Mouse (Mus musculus) Muller cell, postnatal 12 days (primary cell): ENCODE measurements around the gene AC124502.3.
"Not testable (repeated sequence)": the region's sequence is repeated elsewhere in the genome, so short reads cannot be mapped to it uniquely, and the experiment has no call there.

Experiments used
- DNase-seq: peaks from one replicate; pipeline ENCODE4 v3.0.0-alpha.2; 2015; ENCODE audit errors: inconsistent ontology term

The AC124502.3 gene

GRCm38 (mm10) chr19:5083961-5084833, 45.5 kb downstream of the AC124502.3 start:
- no peak for DNase-seq

- no peak for DNase-seq
Observed at GRCm38 (mm10) chr19:5084834-5085144, 46.1 kb downstream of the AC124502.3 start.

GRCm38 (mm10) chr19:5085145-5085863, 46.6 kb downstream of the AC124502.3 start, which contains the start of gene Tmem151a:
Tmem151a (minus strand) TSS chr19:5085531.
- peak; percentile 56 for DNase-seq

- DNase-seq: not testable (repeated sequence)
Observed at GRCm38 (mm10) chr19:5086533-5086932, 47.8 kb downstream of the AC124502.3 start.

GRCm38 (mm10) chr19:5087884-5088728, 49.4 kb downstream of the AC124502.3 start, which contains the start of gene Yif1a:
Yif1a (plus strand) TSS chr19:5088538.
- DNase-seq: peak; percentile 98

GRCm38 (mm10) chr19:5089324-5089723, 50.6 kb downstream of the AC124502.3 start:
- no peak for DNase-seq

GRCm38 (mm10) chr19:5092083-5092482, 53.4 kb downstream of the AC124502.3 start:
- DNase-seq: no peak

- no peak for DNase-seq
Observed at GRCm38 (mm10) chr19:5093481-5094242, 55.0 kb downstream of the AC124502.3 start.

- peak; percentile 93 for DNase-seq
Observed at GRCm38 (mm10) chr19:5094243-5094632, 55.5 kb downstream of the AC124502.3 start.

- DNase-seq: no peak
Observed at GRCm38 (mm10) chr19:5094746-5095417, 56.2 kb downstream of the AC124502.3 start.

GRCm38 (mm10) chr19:5095887-5096474, 57.3 kb downstream of the AC124502.3 start:
- DNase-seq: no peak

- DNase-seq: no peak
Observed at GRCm38 (mm10) chr19:5097521-5098362, 59.1 kb downstream of the AC124502.3 start.

GRCm38 (mm10) chr19:5098363-5099143, 59.9 kb downstream of the AC124502.3 start, which contains the start of gene Cnih2:
Cnih2 (minus strand) TSS chr19:5098521.
- peak; percentile 68 for DNase-seq
